Mouse (Mus musculus) spleen, adult 2 months (tissue): Measurements from ENCODE around the gene Entr1.

Experiments used
- CTCF ChIP-seq: fragments of 200-500 bp; IDR thresholded peaks from 2 replicates; pipeline ENCODE4 v1.5.1; 2011; ENCODE audit warnings: mild to moderate bottlenecking, inconsistent platforms; ENCODE audit not compliant: insufficient read depth, insufficient read length, insufficient replicate concordance; ENCODE audit errors: extremely low read depth
- POLR2A ChIP-seq: fragments of 200-500 bp; IDR thresholded peaks from 2 replicates; pipeline ENCODE4 v1.6.1; 2011; ENCODE audit warnings: low read depth, low read length, inconsistent platforms

DNA sequence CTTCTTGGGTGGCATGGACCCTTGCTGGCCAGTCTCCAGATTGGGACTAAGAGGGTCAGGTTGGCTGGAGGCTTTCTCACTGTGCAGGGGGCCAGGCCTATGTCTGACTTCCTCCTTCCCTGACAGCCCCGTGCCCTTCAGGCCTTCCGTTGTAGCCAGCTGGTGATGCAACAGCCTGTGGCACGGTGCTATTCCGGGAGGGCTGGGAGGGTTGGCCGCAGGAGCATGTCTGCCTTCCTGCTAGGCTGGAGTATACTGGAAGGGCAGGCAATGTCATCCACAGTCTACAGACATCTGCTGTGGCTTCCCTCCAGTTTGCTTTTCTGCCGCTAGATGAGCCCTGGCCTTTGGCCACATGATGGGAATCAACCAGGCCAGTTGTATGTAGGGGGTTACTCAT, 29.1 kb downstream of the Entr1 start:
- TF ChIP-seq CTCF (no peak), POLR2A (no peak)
